Mouse (Mus musculus) embryo, embryonic 9.5 days (tissue): ENCODE results near the gene Gm45618.
A peak's percentile ranks its signal among the peaks of the same experiment; 100 is the strongest.

Experiments
- DNase-seq: peaks from one replicate; pipeline ENCODE4 v3.0.0-alpha.2; 2017; ENCODE audit errors: extremely low spot score

Gene Gm45618

DNA sequence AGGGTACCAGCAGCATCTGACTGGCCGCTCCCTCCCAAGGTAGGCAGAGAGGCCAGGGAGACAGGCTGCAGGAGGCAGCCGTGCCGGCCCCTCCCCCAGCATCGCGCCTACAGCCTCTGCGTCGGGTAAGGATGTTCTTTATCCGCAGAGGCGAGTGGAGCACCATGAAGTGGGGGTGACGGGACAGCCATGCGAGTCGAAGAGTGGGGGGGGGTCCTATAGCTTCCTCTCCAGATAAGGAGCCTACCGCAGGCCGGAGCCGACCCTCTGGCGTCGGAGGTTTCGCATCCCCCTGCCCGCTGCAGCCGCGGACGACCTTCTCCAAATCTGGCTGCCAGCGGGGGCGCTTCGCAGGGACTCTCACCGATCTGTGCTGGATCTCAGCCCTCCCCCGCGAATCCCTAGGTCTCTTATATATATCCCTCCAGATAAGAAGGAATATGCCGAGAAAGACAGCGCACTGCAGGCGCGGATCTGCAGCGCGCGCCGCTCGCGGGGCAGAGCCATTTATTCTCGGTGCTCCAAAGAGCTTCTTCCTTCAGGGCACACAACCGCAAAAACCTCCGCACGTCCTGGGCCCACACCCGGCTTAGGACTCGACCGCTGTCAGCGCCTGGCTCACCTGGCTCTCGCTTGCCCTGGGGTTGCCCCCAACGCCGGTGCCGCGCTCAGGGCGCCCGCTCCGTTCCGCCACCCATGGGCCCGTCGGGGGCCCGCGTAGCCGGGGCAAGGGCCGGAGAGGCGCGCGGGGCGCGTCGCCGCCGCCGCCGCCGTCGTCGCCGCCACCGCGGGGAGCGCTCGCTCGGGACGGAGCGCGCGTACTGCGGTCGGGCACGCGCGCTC lies 26.0 kb downstream of the Gm45618 start:
- peak; percentile 35 for DNase-seq

DNA sequence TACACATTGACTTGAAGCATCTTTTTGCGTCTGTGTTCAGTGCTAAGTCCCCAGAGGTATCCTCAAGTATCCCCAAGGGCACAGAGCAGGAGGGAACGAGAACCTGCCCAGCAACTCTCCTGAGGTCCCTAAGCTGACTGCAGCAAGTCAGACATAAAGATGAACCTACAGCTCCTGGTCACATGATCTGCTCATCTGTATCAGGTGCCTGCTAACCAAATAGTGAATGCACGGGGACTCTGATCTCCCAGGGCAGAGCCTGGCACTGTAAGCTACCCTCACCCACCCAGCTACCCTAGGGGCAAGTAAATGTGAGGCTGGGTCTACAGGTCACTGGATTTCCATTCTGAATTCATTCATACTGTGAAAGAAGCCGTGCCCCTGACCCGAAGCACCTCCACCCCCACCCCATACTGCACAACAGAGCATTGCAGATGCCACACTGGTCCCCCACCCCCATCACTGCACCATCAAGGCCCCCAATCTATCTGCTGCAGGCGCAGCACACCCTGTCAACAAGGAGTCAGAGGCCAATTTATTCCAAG lies 26.8 kb downstream of the Gm45618 start:
- no peak for DNase-seq

DNA sequence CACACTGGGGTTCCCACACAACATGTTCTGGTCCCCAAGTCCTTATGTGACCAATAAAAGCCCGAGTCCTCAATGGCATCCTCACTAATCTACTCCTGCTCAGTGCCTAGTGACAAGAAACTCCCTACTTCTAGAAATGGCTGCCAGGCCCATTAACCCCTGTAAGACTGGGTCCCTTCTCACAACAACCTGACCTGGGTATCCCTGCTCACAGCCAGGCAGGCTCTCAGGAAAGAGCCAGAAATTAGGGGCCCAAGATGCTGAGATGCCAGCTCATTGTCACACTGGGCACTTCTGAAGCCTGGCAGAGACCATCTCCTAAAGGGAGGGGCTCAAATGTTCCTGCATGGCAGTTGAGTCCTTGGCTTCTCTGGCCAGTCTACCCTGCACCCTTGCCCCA lies 27.5 kb downstream of the Gm45618 start:
- DNase-seq = no peak

DNA sequence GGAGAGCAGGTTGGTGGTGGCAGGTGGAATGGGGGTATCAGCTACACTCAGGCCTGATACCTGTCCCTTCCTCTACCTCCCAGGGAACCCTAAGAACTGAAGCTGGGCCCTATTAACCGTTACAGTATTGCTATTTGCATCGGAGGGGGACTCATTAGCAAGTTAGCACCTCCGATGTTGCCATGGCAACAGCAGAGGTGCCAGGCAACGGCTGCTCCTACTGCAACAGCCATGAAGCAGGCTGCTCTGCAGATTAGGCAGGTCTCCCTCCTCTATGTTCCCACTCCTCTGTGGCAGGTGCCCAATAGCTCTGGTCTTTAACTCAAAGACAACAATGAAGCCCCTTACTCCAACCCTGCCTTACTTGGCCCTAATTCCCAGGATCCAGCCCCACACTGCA lies 28.7 kb downstream of the Gm45618 start:
- no peak for DNase-seq

DNA sequence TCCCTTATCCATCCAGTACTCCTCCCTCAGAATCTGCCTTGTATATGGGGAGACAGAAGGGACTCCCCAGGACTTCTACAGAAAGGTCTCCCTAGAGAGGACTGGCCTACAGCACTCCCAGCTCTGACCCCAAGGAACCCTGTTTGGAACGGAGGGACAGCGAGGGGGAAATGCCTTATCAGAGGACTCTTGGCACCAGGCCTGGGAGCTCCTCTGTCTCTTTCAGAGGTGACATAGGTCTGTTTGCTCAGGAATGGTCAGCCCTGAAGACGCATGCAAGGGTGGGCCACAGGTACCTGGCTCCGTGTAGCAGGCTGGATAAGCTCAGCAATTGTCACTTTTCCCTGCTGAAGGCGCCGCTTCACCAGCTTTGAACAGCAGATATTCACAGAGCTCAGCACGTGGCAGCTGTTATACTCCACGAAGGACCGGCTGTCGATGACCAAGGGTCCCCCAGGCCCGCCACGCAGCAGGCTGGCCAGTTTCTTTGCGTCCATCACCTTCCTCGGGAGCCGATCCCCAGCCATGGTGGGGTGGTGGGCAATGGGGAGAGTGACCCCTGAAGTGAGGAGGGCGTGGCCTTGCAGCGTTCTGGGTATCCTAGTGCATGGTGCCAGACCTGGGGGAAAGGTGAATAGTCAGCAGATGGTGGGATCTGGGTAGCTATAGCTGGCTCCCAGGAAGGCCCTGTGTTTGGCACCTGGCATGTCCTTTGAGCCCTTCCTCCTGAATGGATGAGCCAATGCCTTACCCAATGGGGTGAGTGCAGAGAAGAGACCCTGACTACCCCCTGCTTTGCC lies 30.7 kb downstream of the Gm45618 start:
- DNase-seq = no peak

DNA sequence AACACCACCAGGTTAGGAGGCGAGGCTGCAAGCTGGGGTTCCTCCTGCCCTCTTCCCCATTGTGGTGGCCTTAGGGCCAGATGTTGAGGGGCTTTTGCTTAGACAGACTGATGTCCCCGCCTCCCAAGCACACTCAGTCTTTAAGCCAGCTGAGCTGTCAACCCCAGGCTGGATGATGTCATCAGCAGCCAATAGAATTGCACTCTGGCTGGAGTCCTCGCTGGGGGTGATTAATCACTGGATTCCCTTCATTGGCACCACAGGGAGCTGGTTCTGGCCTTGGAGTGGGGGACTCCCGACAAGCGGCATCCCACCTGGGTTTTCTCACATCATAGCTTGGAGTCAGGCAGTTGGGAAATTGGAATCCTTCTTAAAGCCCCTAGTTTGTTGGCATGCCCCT lies 31.6 kb downstream of the Gm45618 start:
- peak; percentile 64 for DNase-seq

DNA sequence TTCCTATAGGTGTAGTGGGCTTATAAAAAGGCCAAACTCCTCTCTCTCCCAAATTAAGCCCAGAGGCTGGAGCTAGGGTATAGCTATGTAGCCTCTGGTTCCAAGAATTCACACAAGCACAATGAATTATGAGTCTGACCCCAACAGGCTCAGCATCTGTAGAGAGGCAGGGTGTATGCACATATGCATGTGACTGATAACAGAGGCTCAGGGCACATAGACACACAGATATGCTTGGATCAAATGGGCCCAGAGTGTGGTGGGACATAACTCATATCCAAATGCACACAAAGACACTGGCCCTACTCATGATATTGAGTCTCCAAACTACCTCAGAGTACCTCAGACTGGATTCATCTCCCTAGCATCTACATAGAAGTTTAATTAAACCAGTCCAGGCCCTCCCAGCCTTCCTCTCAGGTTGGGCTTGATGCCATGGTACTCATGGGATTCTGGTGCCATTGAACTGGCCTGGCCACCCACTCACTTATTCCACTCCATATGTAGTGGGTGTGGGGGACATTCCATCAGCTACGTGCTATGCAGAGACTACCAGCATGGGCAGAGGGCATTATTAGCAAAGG lies 33.4 kb downstream of the Gm45618 start:
- no peak for DNase-seq

DNA sequence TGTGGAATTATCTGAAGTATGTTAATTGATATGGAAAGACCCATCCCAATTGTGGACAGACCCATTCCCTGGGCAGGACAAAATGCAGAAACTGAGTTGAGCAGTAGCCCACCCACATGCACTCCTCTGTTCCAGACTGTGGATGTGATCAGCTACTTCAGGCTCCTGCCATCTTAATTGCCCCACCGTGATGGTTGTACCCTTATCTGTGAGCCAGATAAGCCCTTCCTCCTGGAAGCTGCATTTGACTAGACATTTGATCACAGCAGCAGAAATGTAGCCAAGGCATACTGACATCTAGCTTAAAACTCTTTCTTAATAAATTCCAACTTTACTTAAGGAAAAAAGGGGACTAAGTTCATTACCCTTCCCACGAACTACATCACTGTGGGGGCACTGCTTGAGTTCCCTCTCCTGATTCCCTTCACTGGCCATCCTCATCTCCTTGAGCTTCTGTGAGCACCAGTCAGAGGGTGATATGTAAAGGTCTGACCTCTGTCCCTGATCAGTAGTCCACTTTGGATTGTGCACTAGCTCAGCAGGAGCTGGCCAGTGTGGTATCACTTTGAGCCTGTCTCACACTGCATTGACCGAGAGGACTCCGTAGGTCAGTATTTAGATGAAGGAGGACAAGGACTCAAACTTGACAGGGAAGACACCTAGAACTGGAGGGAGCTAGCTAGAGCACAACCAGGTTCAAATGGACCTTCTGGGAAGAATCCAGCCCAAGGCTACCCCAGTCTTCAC lies 34.2 kb downstream of the Gm45618 start:
- no peak for DNase-seq

DNA sequence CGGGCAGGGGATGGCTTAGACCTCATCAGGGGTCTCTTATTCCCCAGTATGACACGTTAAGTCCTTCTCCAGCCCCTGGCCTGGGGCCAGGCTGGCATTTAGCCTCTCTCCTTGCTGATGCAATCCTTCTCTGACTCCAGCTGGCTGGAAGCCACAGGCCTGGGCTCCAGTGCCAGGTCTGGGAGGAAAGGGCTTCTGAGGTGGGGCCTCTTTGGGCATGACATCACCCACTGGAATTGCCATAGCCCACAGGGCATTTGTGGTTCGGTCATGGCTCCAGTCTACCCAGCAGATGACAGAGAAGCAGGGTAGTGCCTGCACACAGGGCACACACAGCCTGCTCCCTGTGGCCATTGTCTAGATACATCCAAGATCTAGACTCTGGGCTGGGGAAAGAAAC lies 35.7 kb downstream of the Gm45618 start:
- DNase-seq = no peak

DNA sequence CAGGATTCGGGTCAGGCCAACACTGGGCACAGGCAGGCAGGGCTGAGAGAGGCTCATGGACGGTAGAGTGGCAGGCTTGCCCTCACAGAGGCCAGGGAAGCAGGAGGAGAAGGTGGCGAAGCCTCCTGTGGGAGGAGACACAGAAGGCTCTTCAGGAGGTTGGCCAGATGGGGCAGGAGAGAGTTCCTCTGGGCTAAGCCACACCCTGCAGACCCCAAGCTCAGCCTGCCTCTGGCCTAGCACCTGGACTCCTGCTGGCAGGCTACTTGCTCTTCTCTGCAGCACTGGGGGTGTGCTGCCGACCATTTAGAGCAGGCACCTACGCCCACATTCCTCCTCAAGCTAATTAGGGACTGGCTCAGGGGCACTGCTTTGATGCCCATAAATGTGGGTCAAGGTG lies 36.1 kb downstream of the Gm45618 start:
- DNase-seq = no peak

DNA sequence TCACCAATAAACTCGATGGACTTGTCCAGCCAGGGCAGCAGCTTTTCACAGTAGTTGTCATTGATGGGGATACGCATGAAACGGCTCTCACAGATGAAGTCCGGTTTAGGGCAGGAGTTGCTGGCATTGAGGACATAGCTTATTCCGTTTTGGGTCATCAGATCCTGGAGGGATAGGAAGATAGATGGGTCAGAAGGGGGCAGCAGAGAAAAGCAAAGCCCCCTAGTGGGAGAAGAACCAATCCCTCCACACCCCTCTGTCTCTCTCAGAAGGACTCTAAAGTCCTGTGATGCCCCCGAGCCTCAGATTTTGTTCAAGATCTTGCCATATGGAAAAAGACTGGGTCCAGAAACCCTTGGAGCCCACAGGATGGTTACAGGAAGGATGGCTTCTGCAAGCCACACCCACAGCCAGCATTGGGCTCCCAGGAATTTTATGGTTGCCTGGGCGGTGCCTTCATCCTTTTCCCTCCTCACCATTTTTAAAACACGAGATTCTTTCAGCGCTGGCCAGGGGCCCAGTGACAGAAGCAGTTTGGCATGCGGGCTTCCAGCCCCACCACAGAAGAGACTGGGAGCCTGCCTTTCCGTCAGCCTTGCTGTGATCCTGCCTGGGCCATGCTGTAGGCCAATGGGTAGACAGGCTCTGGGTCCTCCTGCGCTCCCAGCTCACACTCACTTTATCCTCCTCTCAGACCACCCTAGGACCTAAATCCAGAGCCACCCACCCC lies 36.8 kb downstream of the Gm45618 start:
- no peak for DNase-seq

DNA sequence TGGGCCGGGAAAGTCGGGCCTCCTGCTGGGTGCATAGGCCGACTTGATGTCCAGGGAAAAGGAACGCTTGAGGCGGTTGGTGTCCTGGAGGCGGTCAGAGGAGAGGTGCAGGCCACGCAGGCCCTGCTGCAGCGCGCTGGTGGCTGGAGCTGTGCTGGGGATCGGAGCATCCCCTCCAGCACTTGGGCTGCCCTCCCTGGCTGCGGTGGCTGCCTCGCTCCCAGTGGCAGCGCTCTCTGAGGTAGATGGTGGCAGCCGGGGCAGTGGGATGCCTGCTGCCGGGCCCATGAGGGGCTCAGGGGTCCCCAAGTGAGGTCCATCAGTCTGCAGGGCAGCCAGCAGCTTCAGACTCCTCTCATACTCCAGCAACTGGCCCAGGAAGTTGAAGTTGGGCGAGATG lies 37.9 kb downstream of the Gm45618 start:
- DNase-seq = no peak

DNA sequence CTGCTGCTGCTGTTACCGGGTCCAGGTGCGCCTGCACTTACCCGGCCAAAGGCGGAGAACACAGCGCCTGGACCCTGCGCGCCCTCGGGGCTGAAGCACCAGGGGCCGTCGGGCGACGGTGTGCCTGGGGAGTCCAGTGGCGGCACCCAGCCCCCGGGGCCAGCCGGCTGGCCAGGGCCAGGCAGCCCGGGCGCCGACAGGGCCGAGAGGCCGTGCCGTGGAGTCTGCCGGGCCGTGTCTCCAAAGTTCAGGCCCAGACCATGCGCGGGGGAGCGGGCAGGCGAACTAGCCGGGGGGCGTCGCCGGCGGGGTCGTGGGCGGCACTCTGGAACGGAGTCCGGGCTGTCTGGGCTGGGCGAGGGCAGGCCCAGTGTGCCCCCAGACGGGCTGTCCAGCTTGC lies 38.4 kb downstream of the Gm45618 start:
- peak; percentile 33 for DNase-seq

DNA sequence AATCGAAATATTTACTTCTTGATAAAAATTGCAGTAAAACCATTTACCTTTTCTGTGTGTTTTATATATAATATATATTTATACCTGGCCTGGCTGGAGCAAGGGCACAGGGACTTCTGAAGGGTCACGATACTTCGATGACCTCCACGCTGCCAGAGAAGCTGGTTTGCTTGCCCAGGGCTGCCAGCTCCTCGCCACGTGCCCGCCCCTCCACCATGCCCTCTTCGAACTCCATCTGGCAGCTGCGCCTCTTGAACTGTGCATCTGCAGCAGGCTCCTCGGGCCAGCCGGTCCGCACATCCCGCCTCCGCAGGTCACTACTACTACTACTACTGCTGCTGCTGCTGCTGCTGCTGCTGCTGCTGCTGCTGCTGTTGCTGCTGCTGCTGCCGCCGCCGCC lies 38.8 kb downstream of the Gm45618 start:
- DNase-seq = no peak

DNA sequence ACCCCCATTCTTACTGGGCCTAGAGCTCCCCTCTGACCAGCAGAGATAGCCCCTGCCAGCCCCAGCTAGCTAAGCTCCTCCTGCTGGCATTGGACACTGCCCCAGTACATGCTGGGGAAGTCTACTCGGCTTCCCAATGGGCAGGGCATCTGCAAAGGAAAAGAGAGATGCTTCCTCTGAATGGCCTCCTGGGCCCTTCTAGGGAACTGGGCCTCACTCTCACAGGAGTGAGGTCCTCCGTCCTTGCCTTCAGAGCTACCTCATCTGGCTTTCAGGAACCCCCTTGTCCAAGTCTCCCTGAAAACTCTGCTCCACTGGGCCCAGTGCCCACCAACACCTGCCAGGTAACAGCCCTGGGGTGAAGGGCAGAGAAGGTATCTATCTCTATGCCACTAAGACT lies 39.7 kb downstream of the Gm45618 start:
- DNase-seq = no peak

DNA sequence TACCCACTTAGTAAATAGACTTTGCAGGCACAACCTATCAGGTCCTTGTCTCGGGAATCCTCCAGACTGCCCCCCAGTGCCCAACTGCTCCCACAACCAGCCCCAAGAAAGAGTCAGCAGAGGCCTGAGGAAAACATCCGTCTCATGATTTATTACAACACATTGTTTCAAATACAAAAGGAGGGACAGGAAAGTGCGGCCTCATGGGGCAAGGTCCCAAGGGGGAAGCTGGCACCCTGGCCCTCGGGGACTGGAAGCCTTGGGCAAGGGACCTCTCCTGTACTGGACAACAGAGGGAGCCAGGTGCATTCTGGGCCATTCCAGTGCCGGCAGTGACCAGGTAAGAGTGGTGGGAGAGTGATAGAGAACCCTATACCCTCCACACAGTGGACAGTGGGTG lies 41.2 kb downstream of the Gm45618 start:
- DNase-seq = no peak

DNA sequence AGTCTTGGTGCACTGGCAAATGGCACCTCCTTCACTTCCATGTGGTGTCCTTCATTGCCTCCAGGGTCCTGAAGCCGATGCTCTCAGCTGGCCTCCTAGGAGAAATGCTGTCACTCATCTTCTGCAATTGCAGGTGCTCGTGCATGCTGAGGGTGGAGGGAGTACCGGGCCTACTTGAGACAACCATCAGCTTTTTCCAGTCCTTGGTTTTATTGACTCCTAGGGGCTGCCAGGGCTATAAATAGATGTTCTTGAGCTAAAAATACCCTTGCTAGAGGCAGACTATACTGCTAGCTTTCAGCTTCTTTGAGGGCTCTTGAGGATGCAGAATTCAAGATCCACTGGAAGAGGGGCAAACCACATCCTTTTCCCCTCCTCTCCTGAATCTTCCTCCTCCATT lies 43.4 kb downstream of the Gm45618 start:
- DNase-seq = no peak

DNA sequence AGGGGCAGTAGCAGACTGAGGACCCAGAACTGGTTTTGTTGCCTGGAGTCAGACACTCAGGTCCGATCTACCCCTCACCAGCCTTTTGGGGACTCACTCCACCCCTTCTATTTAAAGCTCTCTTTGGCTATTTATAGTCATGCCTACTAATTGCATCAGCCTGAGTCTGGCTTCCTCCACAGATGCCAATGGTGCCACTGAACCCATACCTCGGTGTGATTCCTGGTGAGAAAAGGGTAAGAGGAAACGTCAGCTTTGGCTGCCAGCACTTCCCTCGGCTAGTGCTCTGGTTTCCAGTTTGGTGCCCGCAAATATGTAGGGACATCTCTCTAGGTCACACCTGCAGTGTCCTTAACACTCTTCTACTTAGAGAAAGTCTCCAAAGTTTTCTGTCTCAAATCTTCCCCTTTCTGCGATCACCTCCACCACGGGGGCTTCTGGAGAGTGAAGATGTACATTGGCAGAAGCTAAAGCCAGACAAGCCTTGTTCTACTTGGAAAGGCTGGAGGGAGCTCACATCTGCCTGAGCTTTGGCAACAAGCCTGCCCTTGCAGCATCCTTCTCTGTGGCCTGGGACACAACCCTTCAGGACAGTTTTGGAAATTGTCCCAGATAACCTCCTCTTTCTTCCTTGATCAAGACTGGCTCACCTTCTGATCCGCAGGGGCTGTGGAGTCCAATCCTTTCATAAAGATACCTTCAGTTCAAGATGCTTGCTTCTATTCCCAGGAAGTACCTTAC lies 46.2 kb downstream of the Gm45618 start:
- no peak for DNase-seq

DNA sequence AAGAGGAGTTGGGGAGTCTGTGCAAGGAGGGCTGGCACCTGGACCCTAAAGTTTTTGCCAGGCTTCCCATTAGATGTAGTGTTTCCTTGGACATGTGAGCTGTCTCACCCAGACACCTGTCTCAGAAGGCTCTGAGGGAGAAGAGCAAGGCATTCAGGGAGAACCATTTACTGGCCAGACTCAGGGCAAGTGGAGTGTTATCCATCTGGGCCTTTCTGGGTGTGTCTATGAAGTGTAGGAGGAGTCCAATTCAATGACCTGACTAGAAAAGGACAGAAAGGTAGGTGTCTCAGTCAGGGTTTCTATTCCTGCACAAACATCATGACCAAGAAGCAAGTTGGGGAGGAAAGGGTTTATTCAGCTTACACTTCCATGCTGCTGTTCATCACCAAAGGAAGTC lies 48.8 kb downstream of the Gm45618 start:
- DNase-seq = no peak

DNA sequence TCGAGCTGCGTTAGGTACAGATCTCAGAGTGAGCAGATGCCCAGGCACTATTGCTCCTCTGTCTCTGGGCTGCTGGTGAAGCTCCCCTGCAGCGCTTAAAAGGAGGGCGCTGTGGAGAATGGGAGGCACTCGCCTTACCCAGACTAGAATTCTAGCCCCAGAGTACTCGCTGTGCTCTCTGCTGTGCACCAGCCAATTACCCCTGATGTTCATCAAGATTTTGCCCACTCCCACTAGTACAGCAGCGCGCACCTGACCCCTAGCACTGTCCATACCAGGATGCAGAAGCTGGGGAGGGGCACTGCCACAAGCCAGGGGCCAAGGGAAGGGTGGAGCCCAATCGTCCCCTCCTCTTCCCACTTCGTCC lies 49.3 kb downstream of the Gm45618 start:
- DNase-seq = no peak
